Mouse (Mus musculus): Measurements from ENCODE around the gene H2-M11.

- TF ChIP-seq GATA1 (IDR thresholded peaks at IDR 0.05; ENCODE audit: low read length) (no peak), TAL1 (IDR thresholded peaks at IDR 0.05; ENCODE audit: low read length) (no peak)
These were observed at the start of gene H2-M11 for GRCm38 (mm10) chr17:36546775-36547174.
